Mouse (Mus musculus): ENCODE data around the gene Olfr46. TPM values are rescaled to one million over a fixed set of nuclear protein-coding genes. Genes with fewer than 3 reads are reported as not detected.
"Not testable (repeated sequence)": the region's sequence is repeated elsewhere in the genome, so short reads cannot be mapped to it uniquely, and the experiment has no call there.

Gene Olfr46
- polyA plus RNA-seq (2012; rRNA removed) = not detected in 2 replicates

- H3K36me3 ChIP-seq (ENCODE audit: control insufficient read depth, insufficient read depth, low read length); DNase-seq; H3K4me3 ChIP-seq (ENCODE audit: insufficient read depth, low read depth, low read length); H3K4me1 ChIP-seq (ENCODE audit: control insufficient read depth, insufficient read depth, low read length); H3K27me3 ChIP-seq (replicated peaks; ENCODE audit: control insufficient read depth, insufficient read depth, low read length); H3K27ac ChIP-seq (ENCODE audit: insufficient read depth, low read depth, low read length): not testable (repeated sequence)
- WGBS = 78% methylated on average over 2 of the region's 2 CpGs
Observed at GRCm38 (mm10) chr7:140600969-140601368, at the start of gene Olfr46. Gene Olfr46 (plus strand): TSS chr7:140601269.

GRCm38 (mm10) chr7:140567586-140567985, 33.5 kb upstream of the Olfr46 start, which contains the start of gene Olfr538:
Gene Olfr538 (plus strand): TSS chr7:140567886.
- Histone ChIP-seq H3K27me3 (replicated peaks; ENCODE audit: control insufficient read depth, insufficient read depth, low read length) (no peaks in the 10 kb centered on the region), H3K36me3 (ENCODE audit: control insufficient read depth, insufficient read depth, low read length) (no peaks in the 10 kb centered on the region), H3K4me1 (ENCODE audit: control insufficient read depth, insufficient read depth, low read length) (no peaks in the 10 kb centered on the region), H3K4me3 (ENCODE audit: insufficient read depth, low read depth, low read length) (no peak within 1 kb of the TSS), H3K27ac (ENCODE audit: insufficient read depth, low read depth, low read length) (no peak within 1 kb of the TSS)
- TF ChIP-seq POLR2A (IDR thresholded peaks at IDR 0.05; ENCODE audit: low read depth, low read length) = no peak
- no peak for TF ChIP-seq CTCF (conservative IDR thresholded peaks at IDR 0.05; ENCODE audit: insufficient read depth, insufficient read length, low read depth, low read length)
- DNase-seq = no peak
- WGBS = 60% methylated on average over 3 of the region's 3 CpGs

GRCm38 (mm10) chr7:140628670-140629069, 27.6 kb downstream of the Olfr46 start, which contains the start of gene Olfr61:
Gene Olfr61 (plus strand): TSS chr7:140628970.
- 84% methylated on average over 3 of the region's 3 CpGs for WGBS
- H3K4me1 ChIP-seq (ENCODE audit: control insufficient read depth, insufficient read depth, low read length); H3K4me3 ChIP-seq (ENCODE audit: insufficient read depth, low read depth, low read length); DNase-seq; H3K27ac ChIP-seq (ENCODE audit: insufficient read depth, low read depth, low read length); H3K36me3 ChIP-seq (ENCODE audit: control insufficient read depth, insufficient read depth, low read length); H3K27me3 ChIP-seq (replicated peaks; ENCODE audit: control insufficient read depth, insufficient read depth, low read length): not testable (repeated sequence)

GRCm38 (mm10) chr7:140630559-140630958, 29.5 kb downstream of the Olfr46 start:
- Histone ChIP-seq H3K27me3 (replicated peaks; ENCODE audit: control insufficient read depth, insufficient read depth, low read length) (no peaks in the 10 kb centered on the region), H3K4me3 (ENCODE audit: insufficient read depth, low read depth, low read length) (no peak overlapping the region), H3K36me3 (ENCODE audit: control insufficient read depth, insufficient read depth, low read length) (no peaks in the 10 kb centered on the region), H3K27ac (ENCODE audit: insufficient read depth, low read depth, low read length) (no peak overlapping the region), H3K4me1 (ENCODE audit: control insufficient read depth, insufficient read depth, low read length) (no peaks in the 10 kb centered on the region)
- 73% methylated on average over 1 of the region's 1 CpGs for WGBS
- no peak for TF ChIP-seq POLR2A (IDR thresholded peaks at IDR 0.05; ENCODE audit: low read depth, low read length)
- no peak for TF ChIP-seq CTCF (conservative IDR thresholded peaks at IDR 0.05; ENCODE audit: insufficient read depth, insufficient read length, low read depth, low read length)
- no peak for DNase-seq

- Histone ChIP-seq H3K36me3 (ENCODE audit: control insufficient read depth, insufficient read depth, low read length) (no peaks in the 10 kb centered on the region), H3K27me3 (replicated peaks; ENCODE audit: control insufficient read depth, insufficient read depth, low read length) (no peaks in the 10 kb centered on the region), H3K4me1 (ENCODE audit: control insufficient read depth, insufficient read depth, low read length) (no peaks in the 10 kb centered on the region), H3K27ac (ENCODE audit: insufficient read depth, low read depth, low read length) (no peak within 1 kb of the TSS), H3K4me3 (ENCODE audit: insufficient read depth, low read depth, low read length) (no peak within 1 kb of the TSS)
- WGBS = 83% methylated on average over 1 of the region's 1 CpGs
- TF ChIP-seq POLR2A (IDR thresholded peaks at IDR 0.05; ENCODE audit: low read depth, low read length) = no peak
- no peak for TF ChIP-seq CTCF (conservative IDR thresholded peaks at IDR 0.05; ENCODE audit: insufficient read depth, insufficient read length, low read depth, low read length)
- no peak for DNase-seq
Observed at GRCm38 (mm10) chr7:140646152-140646551, 45.1 kb downstream of the Olfr46 start, which contains the start of gene Olfr53. Gene Olfr53 (plus strand): TSS chr7:140646452.

GRCm38 (mm10) chr7:140659630-140660029, 58.6 kb downstream of the Olfr46 start, which contains the start of gene Olfr539:
Gene Olfr539 (plus strand): TSS chr7:140659930.
- TF ChIP-seq CTCF (conservative IDR thresholded peaks at IDR 0.05; ENCODE audit: insufficient read depth, insufficient read length, low read depth, low read length) (no peak), POLR2A (IDR thresholded peaks at IDR 0.05; ENCODE audit: low read depth, low read length) (no peak)
- no peaks in the 10 kb centered on the region for H3K36me3 ChIP-seq (ENCODE audit: control insufficient read depth, insufficient read depth, low read length)
- H3K4me3 ChIP-seq (ENCODE audit: insufficient read depth, low read depth, low read length) = no peak within 1 kb of the TSS
- 70% methylated on average over 4 of the region's 4 CpGs for WGBS
- no peak within 1 kb of the TSS for H3K27ac ChIP-seq (ENCODE audit: insufficient read depth, low read depth, low read length)
- H3K4me1 ChIP-seq (ENCODE audit: control insufficient read depth, insufficient read depth, low read length) = no peaks in the 10 kb centered on the region
- no peaks in the 10 kb centered on the region for H3K27me3 ChIP-seq (replicated peaks; ENCODE audit: control insufficient read depth, insufficient read depth, low read length)
- DNase-seq = no peak

Other genes starting within 250 kb of the Olfr46 start
- 0.05 TPM in 1 of 2 replicates, not detected in the other for gene Olfr60, start 239.6 kb upstream of the Olfr46 start, polyA plus RNA-seq (2012; rRNA removed)
- gene Olfr530, start 224.9 kb upstream of the Olfr46 start, polyA plus RNA-seq (2012; rRNA removed) = not detected in 2 replicates
- gene Olfr531, start 198.4 kb upstream of the Olfr46 start, polyA plus RNA-seq (2012; rRNA removed) = not detected in 2 replicates
- not detected in 2 replicates for gene Olfr532, start 179.6 kb upstream of the Olfr46 start, polyA plus RNA-seq (2012; rRNA removed)
- not detected in 2 replicates for gene Olfr533, start 137.9 kb upstream of the Olfr46 start, polyA plus RNA-seq (2012; rRNA removed)
- gene Olfr535, start 117.1 kb upstream of the Olfr46 start, polyA plus RNA-seq (2012; rRNA removed) = not detected in 2 replicates
- not detected in 2 replicates for gene Olfr536, start 93.9 kb upstream of the Olfr46 start, polyA plus RNA-seq (2012; rRNA removed)
- not detected in 2 replicates for gene Olfr538, start 33.4 kb upstream of the Olfr46 start, polyA plus RNA-seq (2012; rRNA removed)
- gene Olfr61, start 27.7 kb downstream of the Olfr46 start, polyA plus RNA-seq (2012; rRNA removed) = not detected in 2 replicates
- not detected in 2 replicates for gene Olfr53, start 45.2 kb downstream of the Olfr46 start, polyA plus RNA-seq (2012; rRNA removed)
- not detected in 2 replicates for gene Olfr539, start 58.7 kb downstream of the Olfr46 start, polyA plus RNA-seq (2012; rRNA removed)
- not detected in 2 replicates for gene Olfr45, start 80.7 kb downstream of the Olfr46 start, polyA plus RNA-seq (2012; rRNA removed)
- gene Olfr541, start 96.0 kb downstream of the Olfr46 start, polyA plus RNA-seq (2012; rRNA removed) = not detected in 2 replicates
- gene Cyp2e1, start 162.5 kb downstream of the Olfr46 start, polyA plus RNA-seq (2012; rRNA removed) = 78.0 and 92.8 TPM in 2 replicates
- 0.05 and 0.10 TPM in 2 replicates for gene Syce1, start 186.6 kb downstream of the Olfr46 start, polyA plus RNA-seq (2012; rRNA removed)
- gene Zfp941, start 220.9 kb downstream of the Olfr46 start, polyA plus RNA-seq (2012; rRNA removed) = 0.33 and 1.0 TPM in 2 replicates
- gene Urah, start 233.7 kb downstream of the Olfr46 start, polyA plus RNA-seq (2012; rRNA removed) = 7.4 and 9.3 TPM in 2 replicates
- 20.6 and 20.8 TPM in 2 replicates for gene Scgb1c1, start 244.3 kb downstream of the Olfr46 start, polyA plus RNA-seq (2012; rRNA removed)
- 0.06 and 0.27 TPM in 2 replicates for gene Odf3, start 246.5 kb downstream of the Olfr46 start, polyA plus RNA-seq (2012; rRNA removed)

Measured in kidney, adult 2 months (tissue).